Mouse (Mus musculus) spleen, adult 2 months (tissue): ENCODE data around the gene Rffl. TPM values are rescaled to one million over a fixed set of nuclear protein-coding genes. Genes with fewer than 3 reads are reported as not detected.
"Not testable (repeated sequence)": the region's sequence is repeated elsewhere in the genome, so short reads cannot be mapped to it uniquely, and the experiment has no call there.

Experiments
- DNase-seq, 2 experiments: peaks; one replicate each; pipeline versions ENCODE4 v3.0.0 to v3.0.0-alpha.2; 2012 to 2021; ENCODE audit warnings: low spot score in 2 of 2, low read depth in 1 of 2
- H3K27ac ChIP-seq: fragments of 200-500 bp; 2 replicates; pipeline ENCODE4 v1.5.1; 2012; ENCODE audit warnings: low read length, inconsistent platforms; ENCODE audit not compliant: insufficient read depth
- H3K27me3 ChIP-seq: fragments of 200-500 bp; 2 replicates; pipeline ENCODE4 v1.6.1; 2012; ENCODE audit warnings: mild to moderate bottlenecking, moderate library complexity, low read length, inconsistent platforms; ENCODE audit not compliant: control insufficient read depth, insufficient read depth
- H3K36me3 ChIP-seq: fragments of 200-500 bp; 2 replicates; pipeline ENCODE4 v1.6.1; 2012; ENCODE audit warnings: mild to moderate bottlenecking, low read length, inconsistent platforms; ENCODE audit not compliant: control insufficient read depth, insufficient read depth
- H3K4me1 ChIP-seq: fragments of 200-500 bp; 2 replicates; pipeline ENCODE4 v1.6.1; 2011; ENCODE audit warnings: inconsistent platforms; ENCODE audit not compliant: control insufficient read depth, insufficient read depth, insufficient read length
- H3K4me3 ChIP-seq: fragments of 200-500 bp; 2 replicates; pipeline ENCODE4 v1.5.1; 2011; ENCODE audit warnings: mild to moderate bottlenecking, inconsistent platforms; ENCODE audit not compliant: insufficient read depth, insufficient read length; ENCODE audit errors: extremely low read depth
- CTCF ChIP-seq: fragments of 200-500 bp; IDR thresholded peaks from 2 replicates; pipeline ENCODE4 v1.5.1; 2011; ENCODE audit warnings: mild to moderate bottlenecking, inconsistent platforms; ENCODE audit not compliant: insufficient read depth, insufficient read length, insufficient replicate concordance; ENCODE audit errors: extremely low read depth
- POLR2A ChIP-seq: fragments of 200-500 bp; IDR thresholded peaks from 2 replicates; pipeline ENCODE4 v1.6.1; 2011; ENCODE audit warnings: low read depth, low read length, inconsistent platforms
- WGBS: fragments of 180-500 bp; shearing (Covaris S2); methylation state at CpG from one replicate; pipeline ENCODE4 v1.1.7; 2018; 5-methylcytosine and 5-hydroxymethylcytosine counted together
- polyA plus RNA-seq: library from polyadenylated mRNA; depleted of rRNA; stranded (reverse); fragments of >200 nt; gene quantifications from 2 replicates; pipeline ENCODE4 v1.2.3, GENCODE M21; 2012

The Rffl gene
- polyA plus RNA-seq, 1 experiment: 13.3 TPM

GRCm38 (mm10) chr11:82835616-82836432, 35.2 kb downstream of the Rffl start:
- WGBS: 44% methylated on average over 11 of the region's 11 CpGs
- Histone ChIP-seq H3K4me1 (no peaks in the 10 kb centered on the region; the same call in 1 of the 2 replicates), H3K27ac (no peak overlapping the region), H3K36me3 (no peaks in the 10 kb centered on the region; the same call in 1 of the 2 replicates), H3K4me3 (no peak overlapping the region), H3K27me3 (no peaks in the 10 kb centered on the region)
- no peak for DNase-seq
- no peak for TF ChIP-seq CTCF
- no peak for TF ChIP-seq POLR2A

- not testable (repeated sequence) for H3K36me3 ChIP-seq, H3K4me3 ChIP-seq, H3K27ac ChIP-seq, DNase-seq, H3K4me1 ChIP-seq, H3K27me3 ChIP-seq
- whole genome bisulfite sequencing: 70% methylated on average over 7 of the region's 7 CpGs
These were observed 36.7 kb downstream of the Rffl start for GRCm38 (mm10) chr11:82834359-82834758.

- Histone ChIP-seq H3K36me3 (no peaks in the 10 kb centered on the region; the same call in 1 of the 2 replicates), H3K27me3 (no peaks in the 10 kb centered on the region), H3K4me1 (no peaks in the 10 kb centered on the region; the same call in 1 of the 2 replicates), H3K4me3 (no peak overlapping the region), H3K27ac (no peak overlapping the region)
- no peak for DNase-seq
- 77% methylated on average over 8 of the region's 8 CpGs for WGBS
- TF ChIP-seq CTCF: no peak
- TF ChIP-seq POLR2A: no peak
These were observed 37.1 kb downstream of the Rffl start for GRCm38 (mm10) chr11:82833929-82834328.

- not testable (repeated sequence) for H3K36me3 ChIP-seq
These were observed 38.6 kb downstream of the Rffl start for GRCm38 (mm10) chr11:82832402-82832801.

GRCm38 (mm10) chr11:82831008-82831893, 39.8 kb downstream of the Rffl start:
- 60% methylated on average over 10 of the region's 10 CpGs for WGBS
- Histone ChIP-seq H3K27me3 (no peaks in the 10 kb centered on the region), H3K27ac (no peak overlapping the region), H3K4me1 (no peaks in the 10 kb centered on the region; the same call in 1 of the 2 replicates), H3K4me3 (no peak overlapping the region), H3K36me3 (no peaks in the 10 kb centered on the region; the same call in none of the 2 replicates)
- DNase-seq: no peak
- TF ChIP-seq POLR2A (no peak), CTCF (no peak)

More at GRCm38 (mm10) chr11:82832402-82832801, 38.6 kb downstream of the Rffl start:
- not testable (repeated sequence) for H3K27me3 ChIP-seq, H3K4me1 ChIP-seq, H3K27ac ChIP-seq, H3K4me3 ChIP-seq, DNase-seq
- WGBS: 90% methylated on average over 10 of the region's 10 CpGs

GRCm38 (mm10) chr11:82826818-82827217, 44.2 kb downstream of the Rffl start:
- no peak overlapping the region for H3K4me3 ChIP-seq
- no peaks in the 10 kb centered on the region; the same call in 1 of the 2 replicates for H3K36me3 ChIP-seq
- no peak for DNase-seq
- no peak overlapping the region for H3K27ac ChIP-seq
- H3K4me1 ChIP-seq: no peaks in the 10 kb centered on the region
- TF ChIP-seq POLR2A (no peak), CTCF (no peak)
- no peaks in the 10 kb centered on the region for H3K27me3 ChIP-seq
